Mouse (Mus musculus) stomach, embryonic 16.5 days (tissue): ENCODE measurements around the gene Gm19402. TPM values are rescaled to one million over a fixed set of nuclear protein-coding genes. Genes with fewer than 3 reads are reported as not detected.
"Not testable (repeated sequence)": the region's sequence is repeated elsewhere in the genome, so short reads cannot be mapped to it uniquely, and the experiment has no call there.

Experiments
- ATAC-seq: fragments of 200-750 bp; cut with Nextera tagmentation; 2 replicates; pipeline ENCODE4 v1.8.0; 2017; ENCODE audit warnings: moderate number of reproducible peaks, moderate TSS enrichment; ENCODE audit not compliant: insufficient read depth, low FRiP score
- H3K27ac ChIP-seq: fragments of 300-500 bp; sonication (generic); 2 replicates; pipeline ENCODE4 v1.5.1; 2014; ENCODE audit warnings: low read length
- H3K27me3 ChIP-seq: fragments of 300-500 bp; sonication (generic); 2 replicates; pipeline ENCODE4 v1.6.1; 2014; ENCODE audit warnings: low read length, control low read depth, mixed read lengths; ENCODE audit not compliant: control insufficient read depth, insufficient read depth
- H3K36me3 ChIP-seq: fragments of 300-500 bp; sonication (generic); 2 replicates; pipeline ENCODE4 v1.6.1; 2014; ENCODE audit warnings: low read length; ENCODE audit not compliant: control insufficient read depth, insufficient read depth
- H3K4me1 ChIP-seq: fragments of 300-500 bp; sonication (generic); 2 replicates; pipeline ENCODE4 v1.6.1; 2014; ENCODE audit warnings: low read length, control low read depth, mixed read lengths; ENCODE audit not compliant: control insufficient read depth, insufficient read depth
- H3K4me2 ChIP-seq: fragments of 300-500 bp; sonication (generic); 2 replicates; pipeline ENCODE4 v1.6.1; 2014; ENCODE audit warnings: low read depth, low read length, mixed read lengths
- H3K4me3 ChIP-seq: fragments of 300-500 bp; sonication (generic); replicated peaks from 2 replicates; pipeline ENCODE4 v1.5.1; 2014; ENCODE audit warnings: mild to moderate bottlenecking, low read length
- H3K9ac ChIP-seq: fragments of 300-500 bp; sonication (generic); 2 replicates; pipeline ENCODE4 v1.6.1; 2014; ENCODE audit warnings: low read length
- H3K9me3 ChIP-seq: fragments of 300-500 bp; sonication (generic); replicated peaks from 2 replicates; pipeline ENCODE4 v1.6.1; 2016; ENCODE audit warnings: low read length, control low read depth; ENCODE audit not compliant: control insufficient read depth
- WGBS: fragments of 180-500 bp; shearing (Covaris S2); extraction: QIAGEN DNeasy Blood & Tissue Kit; methylation state at CpG from one replicate; pipeline ENCODE4 v1.1.7; 2014; 5-methylcytosine and 5-hydroxymethylcytosine counted together
- polyA plus RNA-seq: library from polyadenylated mRNA; unstranded; fragments of >200 nt; fragmentation: Nextera tagmentation; extraction: Ambion mirVana; gene quantifications from 2 replicates; pipeline ENCODE4 v1.2.1, GENCODE M21; 2015

The Gm19402 gene
- polyA plus RNA-seq: not detected in 2 replicates

GRCm38 (mm10) chr10:77690356-77690807, at the start of gene Gm19402:
Gene Gm19402 (minus strand): TSS chr10:77690757.
- not testable (repeated sequence) for H3K27me3 ChIP-seq, H3K9me3 ChIP-seq, H3K4me1 ChIP-seq, H3K4me2 ChIP-seq, H3K36me3 ChIP-seq, ATAC-seq, H3K9ac ChIP-seq, H3K27ac ChIP-seq, H3K4me3 ChIP-seq
- 77% methylated on average over 3 of the region's 3 CpGs for WGBS

- peaks cover 6% of the 10 kb centered on the region; the same call in 1 of the 2 replicates for H3K9me3 ChIP-seq
- 86% methylated on average over 4 of the region's 4 CpGs for WGBS
- ATAC-seq: no peak
- no peak overlapping the region for H3K27ac ChIP-seq
- H3K4me2 ChIP-seq: no peak overlapping the region
- no peak overlapping the region for H3K9ac ChIP-seq
- no peak overlapping the region for H3K4me3 ChIP-seq
- no peaks in the 10 kb centered on the region for H3K27me3 ChIP-seq
- no peaks in the 10 kb centered on the region for H3K36me3 ChIP-seq
- no peaks in the 10 kb centered on the region for H3K4me1 ChIP-seq
Measured at GRCm38 (mm10) chr10:77738929-77739328, 48.4 kb upstream of the Gm19402 start.

- Histone ChIP-seq H3K4me1 (no peaks in the 10 kb centered on the region), H3K9ac (no peak overlapping the region), H3K4me3 (no peak overlapping the region), H3K9me3 (peaks cover 6% of the 10 kb centered on the region; the same call in 1 of the 2 replicates), H3K27me3 (no peaks in the 10 kb centered on the region), H3K36me3 (no peaks in the 10 kb centered on the region), H3K4me2 (no peak overlapping the region), H3K27ac (no peak overlapping the region)
- 91% methylated on average over 1 of the region's 1 CpGs for WGBS
- ATAC-seq: no peak
Measured at GRCm38 (mm10) chr10:77735928-77736327, 45.4 kb upstream of the Gm19402 start.

GRCm38 (mm10) chr10:77729241-77729640, 38.7 kb upstream of the Gm19402 start:
- WGBS: 46% methylated on average over 4 of the region's 4 CpGs
- Histone ChIP-seq H3K27ac (no peak overlapping the region), H3K4me3 (no peak overlapping the region), H3K27me3 (no peaks in the 10 kb centered on the region), H3K9me3 (no peaks in the 10 kb centered on the region), H3K9ac (no peak overlapping the region), H3K4me1 (no peaks in the 10 kb centered on the region), H3K36me3 (no peaks in the 10 kb centered on the region), H3K4me2 (no peak overlapping the region)
- ATAC-seq: no peak

GRCm38 (mm10) chr10:77728280-77728679, 37.7 kb upstream of the Gm19402 start:
- Histone ChIP-seq H3K9me3 (no peaks in the 10 kb centered on the region), H3K36me3 (no peaks in the 10 kb centered on the region), H3K4me3 (no peak overlapping the region), H3K4me1 (no peaks in the 10 kb centered on the region), H3K4me2 (no peak overlapping the region), H3K27ac (no peak overlapping the region), H3K27me3 (no peaks in the 10 kb centered on the region), H3K9ac (no peak overlapping the region)
- ATAC-seq: no peak
- 52% methylated on average over 4 of the region's 4 CpGs for WGBS

- H3K4me3 ChIP-seq: no peak within 1 kb of the TSS
- 25% methylated on average over 3 of the region's 3 CpGs for WGBS
- H3K9me3 ChIP-seq: no peaks in the 10 kb centered on the region
- no peak within 1 kb of the TSS for H3K4me2 ChIP-seq
- H3K4me1 ChIP-seq: no peaks in the 10 kb centered on the region
- H3K27ac ChIP-seq: no peak within 1 kb of the TSS
- no peaks in the 10 kb centered on the region for H3K27me3 ChIP-seq
- no peaks in the 10 kb centered on the region for H3K36me3 ChIP-seq
- ATAC-seq: no peak
- H3K9ac ChIP-seq: no peak within 1 kb of the TSS
Measured at GRCm38 (mm10) chr10:77726186-77726585, 35.6 kb upstream of the Gm19402 start, which contains the start of gene Gm10100. Gene Gm10100 (plus strand): TSS chr10:77726486.

GRCm38 (mm10) chr10:77724855-77725254, 34.3 kb upstream of the Gm19402 start:
- ATAC-seq: no peak
- no peaks in the 10 kb centered on the region for H3K27me3 ChIP-seq
- H3K4me3 ChIP-seq: no peak overlapping the region
- H3K4me2 ChIP-seq: no peak overlapping the region
- no peaks in the 10 kb centered on the region for H3K36me3 ChIP-seq
- H3K27ac ChIP-seq: no peak overlapping the region
- no peak overlapping the region for H3K9ac ChIP-seq
- WGBS: 79% methylated on average over 8 of the region's 8 CpGs
- no peaks in the 10 kb centered on the region for H3K4me1 ChIP-seq
- no peaks in the 10 kb centered on the region for H3K9me3 ChIP-seq

- H3K4me2 ChIP-seq, H3K4me3 ChIP-seq, H3K27me3 ChIP-seq, H3K9me3 ChIP-seq, H3K36me3 ChIP-seq, H3K27ac ChIP-seq, H3K9ac ChIP-seq, H3K4me1 ChIP-seq, ATAC-seq: not testable (repeated sequence)
- 85% methylated on average over 1 of the region's 1 CpGs for WGBS
Measured at GRCm38 (mm10) chr10:77720299-77720698, 29.7 kb upstream of the Gm19402 start, which contains the start of gene Krtap12-1. Gene Krtap12-1 (plus strand): TSS chr10:77720599.

GRCm38 (mm10) chr10:77715507-77715906, 24.9 kb upstream of the Gm19402 start, which contains the start of gene Gm10142:
Gene Gm10142 (plus strand): TSS chr10:77715807.
- no peak within 1 kb of the TSS for H3K9ac ChIP-seq
- H3K27ac ChIP-seq: no peak within 1 kb of the TSS
- WGBS: 87% methylated on average over 1 of the region's 1 CpGs
- H3K36me3 ChIP-seq: no peaks in the 10 kb centered on the region
- no peaks in the 10 kb centered on the region for H3K4me1 ChIP-seq
- H3K9me3 ChIP-seq: no peaks in the 10 kb centered on the region
- H3K27me3 ChIP-seq: no peaks in the 10 kb centered on the region
- H3K4me2 ChIP-seq: no peak within 1 kb of the TSS
- no peak for ATAC-seq
- no peak within 1 kb of the TSS for H3K4me3 ChIP-seq
